Mouse (Mus musculus) granulocyte monocyte progenitor cell, adult 5-6 weeks (primary cell): ENCODE results near the gene Gm5039. TPM values are rescaled to one million over a fixed set of nuclear protein-coding genes. Genes with fewer than 3 reads are reported as not detected.
"Not testable (repeated sequence)": the region's sequence is repeated elsewhere in the genome, so short reads cannot be mapped to it uniquely, and the experiment has no call there.

ENCODE experiments used
- ATAC-seq: replicated peaks from 2 replicates; pipeline ENCODE4 v1.8.0; 2016; ENCODE audit warnings: mild to moderate bottlenecking, moderate TSS enrichment, inconsistent platforms; ENCODE audit not compliant: poor library complexity, severe bottlenecking
- total RNA-seq, 2 experiments: library from RNA; stranded (forward) in 1 of 2; stranded (reverse) in 1 of 2; fragments of 200-712, 200-1000 nt in 1 of 2; fragments of >200 nt in 1 of 2; fragmentation: Nextera tagmentation in 1 of 2; gene quantifications; 2 replicates each; pipeline ENCODE4 v1.2.3; 2014 to 2017

Gm5039 gene
- not detected in 2 replicates for total RNA-seq (2014; fragmentation: Nextera tagmentation)
- not detected in 2 replicates for total RNA-seq (2017)

GRCm38 (mm10) chr12:88323926-88324325 lies at the start of gene Gm5039:
Gene Gm5039, minus strand, starts transcription at chr12:88324026.
- not testable (repeated sequence) for ATAC-seq

- ATAC-seq = no peak
Observed at GRCm38 (mm10) chr12:88372018-88372417, 48.2 kb upstream of the Gm5039 start.

GRCm38 (mm10) chr12:88370321-88370720 lies 46.5 kb upstream of the Gm5039 start:
- ATAC-seq = not testable (repeated sequence)

GRCm38 (mm10) chr12:88369690-88370089 lies 45.9 kb upstream of the Gm5039 start:
- not testable (repeated sequence) for ATAC-seq

- ATAC-seq = peak; percentile 67
Observed at GRCm38 (mm10) chr12:88368618-88369017, 44.8 kb upstream of the Gm5039 start.

- peak; percentile 70 for ATAC-seq
Observed at GRCm38 (mm10) chr12:88367673-88368072, 43.8 kb upstream of the Gm5039 start.

GRCm38 (mm10) chr12:88361120-88361445 lies 37.3 kb upstream of the Gm5039 start:
- ATAC-seq = peak; percentile 62

GRCm38 (mm10) chr12:88360441-88361119 lies 36.8 kb upstream of the Gm5039 start, which contains the start of gene Adck1:
Gene Adck1, plus strand, starts transcription at chr12:88360554.
- ATAC-seq = peak; percentile 92

GRCm38 (mm10) chr12:88354182-88354702 lies 30.4 kb upstream of the Gm5039 start:
- peak; percentile 9; the same call in 1 of the 2 replicates for ATAC-seq

GRCm38 (mm10) chr12:88341286-88341685 lies 17.5 kb upstream of the Gm5039 start:
- not testable (repeated sequence) for ATAC-seq

GRCm38 (mm10) chr12:88336662-88337413 lies 13.0 kb upstream of the Gm5039 start:
- ATAC-seq = peak; percentile 59

GRCm38 (mm10) chr12:88314556-88314955 lies 9.3 kb downstream of the Gm5039 start:
- ATAC-seq = no peak

GRCm38 (mm10) chr12:88297171-88297570 lies 26.7 kb downstream of the Gm5039 start:
- not testable (repeated sequence) for ATAC-seq

- not testable (repeated sequence) for ATAC-seq
Observed at GRCm38 (mm10) chr12:88293082-88293481, 30.7 kb downstream of the Gm5039 start.

GRCm38 (mm10) chr12:88285224-88285623 lies 38.6 kb downstream of the Gm5039 start:
- not testable (repeated sequence) for ATAC-seq

- not testable (repeated sequence) for ATAC-seq
Observed at GRCm38 (mm10) chr12:88274400-88274799, 49.4 kb downstream of the Gm5039 start, which contains the start of gene Gm5662. Gene Gm5662, minus strand, starts transcription at chr12:88274500.

Other genes with a start within 250 kb of the Gm5039 start
- gene Gm16368, start 240.3 kb downstream of the Gm5039 start, total RNA-seq (2014; fragmentation: Nextera tagmentation) = not detected in 2 replicates
- gene Gm16368, start 240.3 kb downstream of the Gm5039 start, total RNA-seq (2017) = not detected in 2 replicates
- not detected in 2 replicates for gene Gm10436, start 141.9 kb downstream of the Gm5039 start, total RNA-seq (2014; fragmentation: Nextera tagmentation)
- gene Gm10436, start 141.9 kb downstream of the Gm5039 start, total RNA-seq (2017) = not detected in 2 replicates
- gene Gm8332, start 73.9 kb downstream of the Gm5039 start, total RNA-seq (2014; fragmentation: Nextera tagmentation) = not detected in 2 replicates
- not detected in 2 replicates for gene Gm8332, start 73.9 kb downstream of the Gm5039 start, total RNA-seq (2017)
- gene Gm5662, start 49.5 kb downstream of the Gm5039 start, total RNA-seq (2014; fragmentation: Nextera tagmentation) = not detected in 2 replicates
- not detected in 2 replicates for gene Gm5662, start 49.5 kb downstream of the Gm5039 start, total RNA-seq (2017)
- 13.8 and 17.2 TPM in 2 replicates for gene Adck1, start 36.5 kb upstream of the Gm5039 start, total RNA-seq (2014; fragmentation: Nextera tagmentation)
- 20.3 and 29.4 TPM in 2 replicates for gene Adck1, start 36.5 kb upstream of the Gm5039 start, total RNA-seq (2017)